Mouse (Mus musculus) embryonic facial prominence, embryonic 10.5 days (tissue): ENCODE measurements around the gene Zfand3. TPM values are rescaled to one million over a fixed set of nuclear protein-coding genes. Genes with fewer than 3 reads are reported as not detected.

ENCODE experiments used
- DNase-seq: peaks from one replicate; pipeline ENCODE4 v3.0.0-alpha.2; 2017; ENCODE audit warnings: low spot score
- H3K27ac ChIP-seq: fragments of 300-500 bp; sonication (generic); replicated peaks from 2 replicates; pipeline ENCODE4 v1.5.1; 2016; ENCODE audit warnings: mild to moderate bottlenecking
- H3K27me3 ChIP-seq: fragments of 300-500 bp; sonication (generic); replicated peaks from 2 replicates; pipeline ENCODE4 v1.6.1; 2016; ENCODE audit warnings: low read depth, mild to moderate bottlenecking; ENCODE audit not compliant: poor library complexity, severe bottlenecking
- H3K36me3 ChIP-seq: fragments of 300-500 bp; sonication (generic); replicated peaks from 2 replicates; pipeline ENCODE4 v1.6.1; 2016; ENCODE audit warnings: mild to moderate bottlenecking, moderate library complexity
- H3K4me1 ChIP-seq: fragments of 300-500 bp; sonication (generic); 2 replicates; pipeline ENCODE4 v1.6.1; 2016
- H3K4me3 ChIP-seq: fragments of 300-500 bp; sonication (generic); 2 replicates; pipeline ENCODE4 v1.5.1; 2016; ENCODE audit warnings: mild to moderate bottlenecking, moderate library complexity
- H3K9me3 ChIP-seq: fragments of 300-500 bp; sonication (generic); 2 replicates; pipeline ENCODE4 v1.6.1; 2016; ENCODE audit warnings: mild to moderate bottlenecking
- WGBS: fragments of 180-500 bp; shearing (Covaris S2); methylation state at CpG from one replicate; pipeline ENCODE4 v1.1.7; 2016; 5-methylcytosine and 5-hydroxymethylcytosine counted together
- polyA plus RNA-seq: library from polyadenylated mRNA; unstranded; fragments of >200 nt; fragmentation: Nextera tagmentation; extraction: Ambion mirVana; gene quantifications from 2 replicates; pipeline ENCODE4 v1.2.1, GENCODE M21; 2016

The Zfand3 gene
- polyA plus RNA-seq, 1 experiment from 2014 or later = 59.1 TPM

- Histone ChIP-seq H3K36me3 (peaks cover 26% of the 10 kb centered on the region), H3K27ac (no peak overlapping the region), H3K4me1 (no peaks in the 10 kb centered on the region), H3K9me3 (no peaks in the 10 kb centered on the region), H3K27me3 (no peaks in the 10 kb centered on the region), H3K4me3 (no peak overlapping the region)
- 93% methylated on average over 6 of the region's 6 CpGs for WGBS
- peak; percentile 4 for DNase-seq
Measured at GRCm38 (mm10) chr17:30180197-30180596, 175.7 kb downstream of the Zfand3 start.

GRCm38 (mm10) chr17:30181554-30181953 lies 177.0 kb downstream of the Zfand3 start:
- 90% methylated on average over 4 of the region's 4 CpGs for WGBS
- Histone ChIP-seq H3K27me3 (no peaks in the 10 kb centered on the region), H3K36me3 (peaks cover 33% of the 10 kb centered on the region), H3K27ac (no peak overlapping the region), H3K4me1 (no peaks in the 10 kb centered on the region), H3K4me3 (no peak overlapping the region), H3K9me3 (no peaks in the 10 kb centered on the region)
- peak; percentile 1 for DNase-seq

GRCm38 (mm10) chr17:30182063-30182462 lies 177.5 kb downstream of the Zfand3 start:
- no peaks in the 10 kb centered on the region for H3K9me3 ChIP-seq
- WGBS = 89% methylated on average over 2 of the region's 2 CpGs
- no peaks in the 10 kb centered on the region for H3K27me3 ChIP-seq
- H3K4me3 ChIP-seq = no peak overlapping the region
- peak; percentile 4 for DNase-seq
- H3K4me1 ChIP-seq = peaks cover 1% of the 10 kb centered on the region
- peaks cover 32% of the 10 kb centered on the region for H3K36me3 ChIP-seq
- H3K27ac ChIP-seq = no peak overlapping the region

GRCm38 (mm10) chr17:30183561-30183960 lies 179.0 kb downstream of the Zfand3 start:
- DNase-seq = peak; percentile 2
- no peak overlapping the region for H3K27ac ChIP-seq
- H3K4me3 ChIP-seq = no peak overlapping the region
- no peaks in the 10 kb centered on the region for H3K9me3 ChIP-seq
- H3K36me3 ChIP-seq = peaks cover 17% of the 10 kb centered on the region
- peaks cover 16% of the 10 kb centered on the region for H3K4me1 ChIP-seq
- 98% methylated on average over 6 of the region's 6 CpGs for WGBS
- no peaks in the 10 kb centered on the region for H3K27me3 ChIP-seq

GRCm38 (mm10) chr17:30187154-30187553 lies 182.6 kb downstream of the Zfand3 start:
- H3K27ac ChIP-seq = no peak overlapping the region
- peaks cover 37% of the 10 kb centered on the region for H3K4me1 ChIP-seq
- peak; percentile 5 for DNase-seq
- no peaks in the 10 kb centered on the region for H3K9me3 ChIP-seq
- H3K4me3 ChIP-seq = no peak overlapping the region
- no peaks in the 10 kb centered on the region for H3K27me3 ChIP-seq
- H3K36me3 ChIP-seq = peaks cover 18% of the 10 kb centered on the region
- 88% methylated on average over 6 of the region's 6 CpGs for WGBS

- Histone ChIP-seq H3K4me1 (peaks cover 37% of the 10 kb centered on the region), H3K9me3 (no peaks in the 10 kb centered on the region), H3K27ac (peak overlapping the region; percentile 61; the same call in 1 of the 2 replicates), H3K4me3 (no peak overlapping the region), H3K36me3 (peaks cover 22% of the 10 kb centered on the region), H3K27me3 (no peaks in the 10 kb centered on the region)
- WGBS = 64% methylated on average over 5 of the region's 5 CpGs
- no peak for DNase-seq
Measured at GRCm38 (mm10) chr17:30187581-30187980, 183.0 kb downstream of the Zfand3 start.

- Histone ChIP-seq H3K27me3 (no peaks in the 10 kb centered on the region), H3K9me3 (no peaks in the 10 kb centered on the region), H3K4me3 (no peak overlapping the region), H3K36me3 (peaks cover 29% of the 10 kb centered on the region), H3K27ac (peak overlapping the region; percentile 61), H3K4me1 (peaks cover 37% of the 10 kb centered on the region)
- 40% methylated on average over 20 of the region's 20 CpGs for WGBS
- DNase-seq = peak; percentile 18
Measured at GRCm38 (mm10) chr17:30188031-30188981, 183.8 kb downstream of the Zfand3 start.

GRCm38 (mm10) chr17:30191097-30191640 lies 186.6 kb downstream of the Zfand3 start:
- H3K4me1 ChIP-seq = peaks cover 50% of the 10 kb centered on the region
- WGBS = 73% methylated on average over 11 of the region's 11 CpGs

GRCm38 (mm10) chr17:30192416-30193005 lies 188.0 kb downstream of the Zfand3 start:
- WGBS = 92% methylated on average over 26 of the region's 26 CpGs
- Histone ChIP-seq H3K9me3 (no peaks in the 10 kb centered on the region), H3K4me1 (peaks cover 58% of the 10 kb centered on the region), H3K36me3 (peaks cover 42% of the 10 kb centered on the region), H3K27me3 (no peaks in the 10 kb centered on the region), H3K27ac (no peak overlapping the region), H3K4me3 (no peak overlapping the region)
- peak; percentile 7 for DNase-seq

More at GRCm38 (mm10) chr17:30191097-30191640, 186.6 kb downstream of the Zfand3 start:
- DNase-seq = peak; percentile 6
- H3K9me3 ChIP-seq = no peaks in the 10 kb centered on the region
- no peaks in the 10 kb centered on the region for H3K27me3 ChIP-seq
- H3K27ac ChIP-seq = no peak overlapping the region
- no peak overlapping the region for H3K4me3 ChIP-seq
- H3K36me3 ChIP-seq = peaks cover 40% of the 10 kb centered on the region

- 79% methylated on average over 2 of the region's 2 CpGs for WGBS
- H3K9me3 ChIP-seq = no peaks in the 10 kb centered on the region
- no peaks in the 10 kb centered on the region for H3K27me3 ChIP-seq
- no peak overlapping the region for H3K4me3 ChIP-seq
- peaks cover 49% of the 10 kb centered on the region for H3K36me3 ChIP-seq
- H3K4me1 ChIP-seq = peaks cover 57% of the 10 kb centered on the region
- no peak overlapping the region for H3K27ac ChIP-seq
- DNase-seq = no peak
Measured at GRCm38 (mm10) chr17:30193615-30194014, 189.1 kb downstream of the Zfand3 start.

GRCm38 (mm10) chr17:30194091-30194490 lies 189.6 kb downstream of the Zfand3 start:
- no peak for DNase-seq
- H3K4me3 ChIP-seq = no peak overlapping the region
- peaks cover 51% of the 10 kb centered on the region for H3K36me3 ChIP-seq
- H3K4me1 ChIP-seq = peaks cover 58% of the 10 kb centered on the region
- H3K27me3 ChIP-seq = no peaks in the 10 kb centered on the region
- 69% methylated on average over 3 of the region's 3 CpGs for WGBS
- no peak overlapping the region for H3K27ac ChIP-seq
- H3K9me3 ChIP-seq = no peaks in the 10 kb centered on the region

GRCm38 (mm10) chr17:30194629-30195445 lies 190.3 kb downstream of the Zfand3 start:
- Histone ChIP-seq H3K27ac (no peak overlapping the region), H3K36me3 (peaks cover 51% of the 10 kb centered on the region), H3K4me1 (peaks cover 59% of the 10 kb centered on the region), H3K9me3 (no peaks in the 10 kb centered on the region), H3K27me3 (no peaks in the 10 kb centered on the region), H3K4me3 (no peak overlapping the region)
- 81% methylated on average over 11 of the region's 11 CpGs for WGBS
- DNase-seq = no peak
